Mouse (Mus musculus) lung, embryonic 16.5 days (tissue): Measurements from ENCODE around the gene Cntd1. TPM values are rescaled to one million over a fixed set of nuclear protein-coding genes. Genes with fewer than 3 reads are reported as not detected.
"Not testable (repeated sequence)": the region's sequence is repeated elsewhere in the genome, so short reads cannot be mapped to it uniquely, and the experiment has no call there.

ENCODE experiments used
- ATAC-seq: fragments of 200-750 bp; cut with Nextera tagmentation; 2 replicates; pipeline ENCODE4 v1.8.0; 2017; ENCODE audit warnings: low read depth, mild to moderate bottlenecking, moderate library complexity
- H3K27ac ChIP-seq: fragments of 300-500 bp; sonication (generic); 2 replicates; pipeline ENCODE4 v1.5.1; 2014; ENCODE audit warnings: mild to moderate bottlenecking, control low read depth, low read length
- H3K27me3 ChIP-seq: fragments of 300-500 bp; sonication (generic); 2 replicates; pipeline ENCODE4 v1.6.1; 2014; ENCODE audit warnings: low read depth, low read length, mixed read lengths; ENCODE audit not compliant: control insufficient read depth, insufficient read depth
- H3K36me3 ChIP-seq: fragments of 300-500 bp; sonication (generic); 2 replicates; pipeline ENCODE4 v1.6.1; 2014; ENCODE audit warnings: low read length; ENCODE audit not compliant: control insufficient read depth, insufficient read depth
- H3K4me1 ChIP-seq: fragments of 300-500 bp; sonication (generic); replicated peaks from 2 replicates; pipeline ENCODE4 v1.6.1; 2014; ENCODE audit warnings: low read length, mixed read lengths; ENCODE audit not compliant: control insufficient read depth, insufficient read depth
- H3K4me2 ChIP-seq: fragments of 300-500 bp; sonication (generic); 2 replicates; pipeline ENCODE4 v1.6.1; 2014; ENCODE audit warnings: low read depth, low read length, control low read depth
- H3K4me3 ChIP-seq: fragments of 300-500 bp; sonication (generic); 2 replicates; pipeline ENCODE4 v1.5.1; 2014; ENCODE audit warnings: mild to moderate bottlenecking, low read length, control low read depth
- H3K9ac ChIP-seq: fragments of 300-500 bp; sonication (generic); 2 replicates; pipeline ENCODE4 v1.6.1; 2014; ENCODE audit warnings: low read length, control low read depth
- H3K9me3 ChIP-seq: fragments of 300-500 bp; sonication (generic); 2 replicates; pipeline ENCODE4 v1.6.1; 2016; ENCODE audit warnings: low read length; ENCODE audit not compliant: control insufficient read depth
- WGBS: fragments of 180-500 bp; shearing (Covaris S2); extraction: QIAGEN DNeasy Blood & Tissue Kit; methylation state at CpG from one replicate; pipeline ENCODE4 v1.1.7; 2014; 5-methylcytosine and 5-hydroxymethylcytosine counted together
- polyA plus RNA-seq: library from polyadenylated mRNA; unstranded; fragments of >200 nt; fragmentation: Nextera tagmentation; extraction: Ambion mirVana; gene quantifications from 2 replicates; pipeline ENCODE4 v1.2.1, GENCODE M21; 2015

The Cntd1 gene
- polyA plus RNA-seq, 1 experiment from 2014 or later = 1.9 TPM

DNA sequence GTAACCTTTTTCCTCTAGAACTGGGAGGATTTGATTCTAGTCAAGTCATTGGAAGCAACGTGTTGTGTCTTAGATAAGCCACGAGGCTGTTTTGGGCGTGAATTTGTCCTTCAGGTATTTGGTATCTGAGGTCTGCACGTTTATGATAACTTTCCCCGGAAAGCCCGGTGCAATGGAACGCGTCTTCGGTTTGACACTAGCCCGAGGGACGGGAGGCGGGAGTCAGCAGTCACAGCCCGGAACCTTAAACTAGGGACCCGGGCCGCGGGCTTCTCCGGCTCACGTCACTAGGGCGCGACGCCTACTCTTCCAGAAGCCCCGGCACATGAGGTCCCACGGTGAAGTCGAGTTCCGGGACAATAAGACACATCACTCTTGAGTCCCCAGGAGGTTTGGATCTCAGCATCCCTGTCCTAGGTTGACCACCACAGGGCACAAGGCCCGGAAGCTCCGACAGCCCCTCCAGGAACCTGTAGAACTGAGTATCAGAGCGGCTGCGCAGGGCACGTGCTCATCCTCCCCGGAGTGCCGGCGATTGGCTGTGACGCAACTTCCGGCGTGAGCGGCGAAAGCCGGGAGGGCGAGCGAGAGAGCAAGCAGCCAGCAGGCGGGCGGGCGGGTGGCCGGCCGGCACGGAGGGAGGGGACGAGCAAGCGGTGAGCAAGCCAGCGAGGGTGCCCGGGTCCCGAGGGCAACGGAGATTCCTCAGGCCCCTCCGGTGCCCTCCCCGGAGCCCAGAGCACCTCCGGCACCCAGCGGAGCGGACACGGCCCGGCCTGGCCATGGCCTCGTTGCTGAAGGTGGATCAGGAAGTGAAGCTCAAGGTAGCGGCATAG, 37.1 kb downstream of the Cntd1 start, which contains the start of gene Psme3:
Gene Psme3, plus strand, starts transcription at position 549 of the 836 bp plus-strand sequence.
- Histone ChIP-seq H3K9ac (peak within 1 kb of the TSS; percentile 86), H3K4me1 (peaks cover 11% of the 10 kb centered on the region), H3K4me2 (peak within 1 kb of the TSS; percentile 82), H3K4me3 (peak within 1 kb of the TSS; percentile 72), H3K9me3 (no peaks in the 10 kb centered on the region), H3K27me3 (no peaks in the 10 kb centered on the region), H3K27ac (peak within 1 kb of the TSS; percentile 51), H3K36me3 (peaks cover 23% of the 10 kb centered on the region)
- under 1% methylated on average over 55 of the region's 62 CpGs for WGBS
- peak; percentile 93 for ATAC-seq

DNA sequence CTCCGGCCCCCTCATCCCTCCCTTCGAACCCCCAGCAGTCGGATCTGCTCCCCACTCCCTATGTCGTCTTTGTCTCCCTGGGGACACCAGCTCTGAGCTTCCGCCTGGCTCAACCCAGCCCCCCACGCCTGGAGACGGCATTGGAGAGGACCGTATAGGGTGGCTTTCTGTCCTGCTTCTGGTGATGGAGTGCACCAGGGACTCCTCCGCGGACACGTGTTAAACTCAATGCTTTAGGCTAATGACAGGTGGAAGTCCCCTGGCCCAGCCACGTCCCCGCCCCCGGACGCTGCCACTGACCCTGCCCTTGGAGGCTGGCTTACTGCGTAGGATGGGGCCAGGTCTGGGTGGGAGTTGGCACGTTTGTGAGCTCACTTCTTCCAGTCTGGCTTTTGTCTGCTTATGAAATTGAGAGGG, 37.7 kb downstream of the Cntd1 start:
- ATAC-seq = peak; percentile 56

DNA sequence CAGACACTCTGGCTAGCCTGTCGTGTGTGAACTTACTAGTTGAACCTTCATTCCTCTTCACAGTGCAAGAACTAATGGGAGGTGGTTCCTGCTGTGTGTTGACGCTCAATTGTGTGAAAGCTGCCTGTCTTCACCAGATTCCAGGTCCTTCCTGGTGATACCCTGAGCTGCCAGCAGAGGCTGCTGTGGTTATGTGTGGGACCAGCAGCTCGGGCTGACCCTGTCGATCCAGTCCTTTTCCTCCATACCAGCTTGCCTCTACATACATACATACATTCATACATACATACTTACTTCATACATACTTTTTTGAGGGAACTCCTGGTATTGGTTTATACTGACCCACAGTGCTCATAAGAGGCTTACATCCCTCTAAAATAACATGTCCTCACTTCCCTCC, 44.8 kb downstream of the Cntd1 start:
- Histone ChIP-seq H3K9me3 (no peaks in the 10 kb centered on the region), H3K4me2 (no peak overlapping the region), H3K27me3 (no peaks in the 10 kb centered on the region), H3K27ac (no peak overlapping the region), H3K4me3 (no peak overlapping the region), H3K4me1 (no peaks in the 10 kb centered on the region), H3K9ac (no peak overlapping the region), H3K36me3 (peaks cover 58% of the 10 kb centered on the region)
- WGBS = 8% methylated on average over 4 of the region's 4 CpGs
- ATAC-seq = peak; percentile 69

More for the DNA sequence above, 37.7 kb downstream of the Cntd1 start:
- peak overlapping the region; percentile 26 for H3K27ac ChIP-seq
- no peaks in the 10 kb centered on the region for H3K27me3 ChIP-seq
- no peaks in the 10 kb centered on the region for H3K9me3 ChIP-seq
- peak overlapping the region; percentile 72 for H3K4me3 ChIP-seq
- WGBS = 0% methylated on average over 17 of the region's 17 CpGs
- peaks cover 11% of the 10 kb centered on the region for H3K4me1 ChIP-seq
- H3K36me3 ChIP-seq = peaks cover 28% of the 10 kb centered on the region
- peak overlapping the region; percentile 86 for H3K9ac ChIP-seq
- H3K4me2 ChIP-seq = peak overlapping the region; percentile 82

DNA sequence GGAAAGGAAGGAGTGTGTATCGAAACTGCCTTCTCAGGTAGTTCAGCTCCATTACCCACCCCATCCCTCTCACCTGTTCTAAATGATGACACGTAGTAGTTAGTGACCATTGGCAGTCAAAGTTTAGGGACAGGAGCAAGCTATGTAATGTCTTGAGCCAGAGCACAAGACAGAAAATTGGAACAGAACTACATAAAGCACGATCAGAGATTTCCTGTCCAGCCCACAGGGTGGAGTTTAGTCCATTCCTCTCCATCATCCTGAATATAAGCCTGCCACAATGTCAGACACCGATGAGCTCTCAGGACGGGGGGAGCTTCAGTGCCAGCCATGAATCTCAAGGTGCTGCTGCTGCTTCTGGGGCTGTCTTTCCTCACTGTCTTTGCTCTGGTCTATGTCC, 46.0 kb downstream of the Cntd1 start, which contains the start of gene Aoc2:
Gene Aoc2, plus strand, starts transcription at position 301 of the 400 bp plus-strand sequence.
- Histone ChIP-seq H3K27me3 (no peaks in the 10 kb centered on the region), H3K4me1 (no peaks in the 10 kb centered on the region), H3K9ac (no peak within 1 kb of the TSS), H3K36me3 (peaks cover 46% of the 10 kb centered on the region), H3K4me2 (no peak within 1 kb of the TSS), H3K27ac (no peak within 1 kb of the TSS), H3K4me3 (no peak within 1 kb of the TSS), H3K9me3 (no peaks in the 10 kb centered on the region)
- WGBS = 79% methylated on average over 5 of the region's 5 CpGs
- no peak for ATAC-seq

DNA sequence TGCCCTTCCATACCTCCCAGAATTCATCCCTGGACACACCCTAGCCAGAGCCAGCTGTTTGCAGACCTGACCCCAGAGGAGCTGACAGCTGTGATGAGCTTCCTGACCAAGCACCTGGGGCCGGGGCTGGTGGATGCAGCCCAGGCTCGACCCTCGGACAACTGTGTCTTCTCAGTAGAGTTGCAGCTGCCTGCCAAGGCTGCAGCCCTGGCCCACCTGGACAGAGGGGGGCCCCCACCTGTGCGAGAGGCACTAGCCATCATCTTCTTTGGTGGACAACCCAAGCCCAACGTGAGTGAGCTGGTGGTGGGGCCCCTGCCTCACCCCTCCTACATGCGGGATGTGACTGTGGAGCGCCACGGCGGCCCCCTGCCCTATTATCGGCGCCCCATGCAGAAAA, 46.4 kb downstream of the Cntd1 start:
- H3K4me3 ChIP-seq, H3K4me2 ChIP-seq, H3K9me3 ChIP-seq, H3K27ac ChIP-seq, H3K9ac ChIP-seq, H3K27me3 ChIP-seq, H3K4me1 ChIP-seq: not testable (repeated sequence)
- 91% methylated on average over 11 of the region's 11 CpGs for WGBS
- 0 out of 2 replicates have a peak, but pooled peaks have one; percentile 4 for ATAC-seq
- H3K36me3 ChIP-seq = peaks cover 42% of the 10 kb centered on the region

DNA sequence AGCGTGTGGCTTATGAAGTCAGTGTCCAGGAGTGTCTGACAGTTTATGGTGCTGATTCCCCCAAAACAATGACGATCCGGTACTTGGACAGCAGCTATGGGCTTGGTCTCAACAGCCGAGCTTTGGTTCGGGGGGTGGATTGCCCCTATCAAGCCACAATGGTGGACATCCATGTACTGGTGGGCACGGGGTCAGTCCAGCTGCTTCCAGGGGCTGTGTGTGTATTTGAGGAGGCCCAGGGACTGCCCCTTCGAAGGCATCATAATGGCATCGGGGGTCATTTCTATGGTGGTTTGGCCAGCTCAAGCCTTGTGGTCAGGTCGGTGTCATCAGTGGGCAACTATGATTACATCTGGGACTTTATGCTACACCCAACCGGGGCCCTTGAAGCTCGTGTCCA, 47.3 kb downstream of the Cntd1 start:
- H3K9ac ChIP-seq = no peak overlapping the region
- no peak overlapping the region for H3K27ac ChIP-seq
- no peaks in the 10 kb centered on the region for H3K9me3 ChIP-seq
- H3K4me3 ChIP-seq = no peak overlapping the region
- no peak overlapping the region for H3K4me2 ChIP-seq
- no peak for ATAC-seq
- no peaks in the 10 kb centered on the region for H3K27me3 ChIP-seq
- H3K36me3 ChIP-seq = peaks cover 34% of the 10 kb centered on the region
- no peaks in the 10 kb centered on the region for H3K4me1 ChIP-seq
- WGBS = 82% methylated on average over 11 of the region's 11 CpGs

DNA sequence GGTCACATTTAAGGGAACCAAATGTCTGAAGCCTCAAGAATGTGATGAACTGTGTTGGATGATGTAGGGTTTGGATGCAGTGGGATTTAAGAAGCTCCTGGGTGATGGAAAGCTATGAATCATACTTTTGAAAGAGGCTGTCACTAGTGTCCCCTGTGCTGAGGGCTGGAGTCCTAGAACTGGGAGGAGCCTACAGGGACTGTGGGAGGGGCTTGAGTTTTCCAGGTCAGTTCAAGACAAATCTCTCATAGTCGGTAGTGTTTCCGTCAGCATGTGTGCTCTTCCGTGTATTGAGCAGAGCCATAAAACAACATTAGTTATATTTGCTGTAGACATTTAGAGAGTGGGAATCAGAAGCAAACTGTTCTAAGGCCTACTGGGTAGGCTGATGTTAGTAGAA, 48.5 kb downstream of the Cntd1 start:
- Histone ChIP-seq H3K9me3 (no peaks in the 10 kb centered on the region), H3K27ac (no peak overlapping the region), H3K4me1 (no peaks in the 10 kb centered on the region), H3K27me3 (no peaks in the 10 kb centered on the region), H3K4me3 (no peak overlapping the region), H3K36me3 (peaks cover 24% of the 10 kb centered on the region), H3K4me2 (no peak overlapping the region), H3K9ac (no peak overlapping the region)
- no peak for ATAC-seq
- WGBS = 38% methylated on average over 3 of the region's 3 CpGs

DNA sequence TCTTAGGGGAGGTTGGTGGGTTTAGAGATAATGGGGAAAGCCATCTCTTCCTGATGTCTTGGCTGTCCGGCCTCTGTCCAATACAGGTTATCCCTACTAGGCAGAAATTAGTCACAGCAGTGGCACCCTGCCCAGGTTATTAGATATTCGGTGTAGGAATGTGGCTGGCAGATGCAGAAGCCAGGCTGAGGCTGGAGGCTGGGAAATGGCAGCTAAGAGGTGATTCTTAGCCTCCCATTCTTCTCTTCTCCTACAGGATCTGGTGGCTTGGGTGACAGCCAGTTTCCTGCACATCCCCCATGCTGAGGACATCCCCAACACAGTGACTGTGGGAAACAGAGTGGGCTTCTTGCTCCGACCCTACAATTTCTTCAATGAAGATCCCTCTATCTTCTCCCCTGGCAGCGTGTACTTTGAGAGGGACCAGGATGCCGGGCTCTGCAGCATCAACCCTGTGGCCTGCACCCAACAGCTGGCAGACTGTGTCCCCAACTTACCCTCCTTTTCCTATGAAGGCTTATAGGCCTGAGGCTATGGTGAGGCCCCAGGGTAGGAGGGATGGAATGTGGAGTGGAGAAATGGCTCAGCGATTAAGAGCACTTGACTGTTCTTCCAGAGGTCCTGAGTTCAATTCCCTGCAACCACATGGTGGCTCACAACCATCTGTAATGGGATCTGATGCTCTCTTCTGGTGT, 50.3 kb downstream of the Cntd1 start:
- WGBS = 74% methylated on average over 6 of the region's 6 CpGs
- ATAC-seq = no peak

DNA sequence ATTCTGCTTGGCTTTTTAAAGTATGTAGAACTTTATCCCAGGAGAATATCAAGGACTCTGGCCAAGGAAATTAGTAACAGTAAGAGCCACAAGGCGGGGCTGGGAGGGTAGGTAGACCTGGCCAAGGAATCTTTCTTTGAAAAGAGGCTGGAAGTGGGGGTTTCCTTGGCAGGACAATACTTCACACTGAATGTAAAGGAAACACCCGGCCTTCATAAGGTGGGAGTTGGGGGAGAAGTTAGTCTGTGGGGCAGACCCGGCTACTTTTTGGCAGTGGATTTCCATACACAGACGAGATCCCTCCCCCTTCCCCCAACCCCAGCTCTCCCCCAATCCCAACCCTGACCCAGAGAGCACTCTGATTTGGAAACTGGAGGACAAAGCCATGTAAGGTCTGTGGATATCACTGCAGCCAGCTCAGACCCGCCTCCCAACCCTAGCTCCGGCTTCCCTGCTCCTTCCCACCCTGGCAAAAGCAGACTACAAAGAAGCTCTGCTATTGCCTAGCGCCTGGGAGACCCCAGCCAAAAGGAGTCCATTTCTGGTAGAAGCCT, 51.6 kb downstream of the Cntd1 start, which contains the start of gene Aoc3:
Gene Aoc3, plus strand, starts transcription at position 235 of the 554 bp plus-strand sequence.
- ATAC-seq = peak; percentile 19
- Histone ChIP-seq H3K9me3 (no peaks in the 10 kb centered on the region), H3K9ac (no peak within 1 kb of the TSS), H3K4me1 (no peaks in the 10 kb centered on the region), H3K4me3 (no peak within 1 kb of the TSS), H3K36me3 (0 out of 2 replicates have a peak, but pooled peaks cover 4% of the 10 kb centered on the region), H3K27ac (peak within 1 kb of the TSS; percentile 25), H3K27me3 (no peaks in the 10 kb centered on the region), H3K4me2 (no peak within 1 kb of the TSS)
- WGBS = 63% methylated on average over 7 of the region's 7 CpGs

More for the DNA sequence above, 50.3 kb downstream of the Cntd1 start:
- H3K4me2 ChIP-seq = no peak overlapping the region
- no peaks in the 10 kb centered on the region for H3K9me3 ChIP-seq
- peaks cover 15% of the 10 kb centered on the region for H3K36me3 ChIP-seq
- no peaks in the 10 kb centered on the region for H3K4me1 ChIP-seq
- no peak overlapping the region for H3K9ac ChIP-seq
- H3K27me3 ChIP-seq = no peaks in the 10 kb centered on the region
- no peak overlapping the region for H3K4me3 ChIP-seq
- H3K27ac ChIP-seq = no peak overlapping the region
